Mouse (Mus musculus) right cerebral cortex, postnatal 36 days (tissue): ENCODE measurements around the gene Lax1.
A peak's percentile ranks its signal among the peaks of the same experiment; 100 is the strongest.
"Not testable (repeated sequence)": the region's sequence is repeated elsewhere in the genome, so short reads cannot be mapped to it uniquely, and the experiment has no call there.

Source experiments
- DNase-seq, 2 experiments: peaks; one replicate each; pipeline ENCODE4 v3.0.0; 2022; ENCODE audit warnings: low spot score in 2 of 2, mixed read lengths in 1 of 2

Gene Lax1

DNA sequence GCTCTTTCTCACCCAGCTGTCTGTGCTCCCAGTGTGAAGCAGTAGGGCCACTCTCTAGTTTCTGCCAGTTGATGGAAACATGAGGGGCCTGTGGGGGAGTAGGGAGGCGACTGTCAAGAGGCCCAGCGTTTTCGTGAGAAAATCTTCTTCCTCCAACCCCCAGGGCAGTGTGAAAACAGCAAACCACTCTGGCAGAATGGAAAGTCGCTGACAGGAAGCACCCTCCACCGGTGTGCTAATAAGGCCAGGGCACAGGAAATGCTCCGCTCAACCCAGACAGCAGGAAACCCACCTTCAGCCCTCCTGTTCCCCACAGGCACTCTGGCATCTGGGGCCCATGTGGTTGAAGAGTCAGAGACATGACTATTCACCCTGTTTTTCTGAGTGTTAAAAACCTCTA is at the start of gene Lax1:
Gene Lax1, minus strand, starts transcription at position 212 of the 400 bp plus-strand sequence.
- no peak for DNase-seq

- DNase-seq, result no peak
These were observed 46.8 kb upstream of the Lax1 start for GRCm38 (mm10) chr1:133736664-133737063.

- DNase-seq, result peak; percentile 38 to 58
These were observed 46.2 kb upstream of the Lax1 start for GRCm38 (mm10) chr1:133735995-133736652.

- no peak for DNase-seq
These were observed 42.9 kb upstream of the Lax1 start for GRCm38 (mm10) chr1:133732814-133733213.

- DNase-seq, result no peak
These were observed 38.4 kb upstream of the Lax1 start for GRCm38 (mm10) chr1:133728339-133728738.

GRCm38 (mm10) chr1:133720342-133720741 is 30.4 kb upstream of the Lax1 start:
- no peak for DNase-seq

DNA sequence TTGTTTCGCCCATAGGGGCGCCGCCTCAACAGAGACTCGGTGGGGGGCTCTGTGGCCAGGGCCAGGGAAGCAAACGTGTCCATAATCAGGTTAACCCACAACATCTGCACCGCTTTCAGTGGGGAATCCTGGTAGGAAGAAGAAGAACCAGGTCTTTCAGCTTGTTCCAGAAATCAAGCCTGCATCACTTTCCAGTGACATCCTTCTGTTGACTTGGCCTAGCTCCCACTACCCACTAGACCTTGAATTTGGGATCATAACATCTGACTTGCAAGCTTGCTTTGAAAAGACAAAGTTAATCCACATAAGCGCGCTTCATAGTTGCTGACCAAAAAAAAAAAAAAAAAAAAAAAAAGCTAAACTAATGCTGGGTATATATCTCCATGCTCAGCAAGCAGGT is 28.9 kb upstream of the Lax1 start:
- no peak for DNase-seq

- no peak for DNase-seq
These were observed 28.4 kb upstream of the Lax1 start for GRCm38 (mm10) chr1:133718296-133718695.

DNA sequence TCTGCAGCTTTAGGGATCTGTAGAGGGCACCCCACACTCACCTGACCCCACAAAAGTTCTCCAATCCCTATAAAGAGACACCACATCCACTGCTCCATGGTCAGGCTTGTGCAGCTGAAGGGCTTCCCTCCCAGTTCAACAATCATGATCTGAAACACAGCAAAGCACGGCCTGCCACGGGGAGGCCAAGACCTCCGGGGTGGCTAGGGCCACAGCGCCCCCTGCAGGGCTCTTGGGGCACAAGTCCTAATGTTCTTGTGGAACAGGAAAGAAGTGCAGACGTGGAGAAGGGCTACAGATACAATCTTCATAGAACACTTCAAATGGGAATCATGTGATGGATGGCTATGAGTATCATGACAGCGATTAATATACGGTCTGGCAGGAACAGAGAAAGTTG is 26.6 kb upstream of the Lax1 start:
- no peak for DNase-seq

DNA sequence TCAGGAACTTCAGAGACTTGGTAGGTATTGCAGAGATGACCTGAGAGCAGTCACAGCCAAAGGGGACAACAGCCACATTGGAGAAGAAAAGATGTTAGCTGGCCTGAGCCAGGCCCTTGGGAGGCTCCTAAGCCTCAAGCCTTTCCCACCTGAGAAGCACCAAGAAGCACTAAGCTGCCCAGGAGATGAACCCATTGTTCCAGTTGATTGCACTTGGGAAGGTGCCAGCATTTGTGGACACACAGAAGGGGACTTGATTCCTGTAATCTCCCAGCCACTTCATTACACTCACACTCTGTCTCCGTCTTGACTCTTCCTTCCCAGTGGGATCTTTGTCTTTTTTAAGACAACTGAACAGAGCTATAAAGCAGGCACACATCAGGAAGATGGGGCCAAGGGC is 25.3 kb upstream of the Lax1 start:
- no peak for DNase-seq

GRCm38 (mm10) chr1:133713009-133713370 is 23.1 kb upstream of the Lax1 start:
- no peak for DNase-seq

- peak in 1 of 2 experiments; percentile 23 for DNase-seq
These were observed 22.5 kb upstream of the Lax1 start for GRCm38 (mm10) chr1:133712288-133713008.

GRCm38 (mm10) chr1:133711376-133711775 is 21.5 kb upstream of the Lax1 start:
- no peak for DNase-seq

- no peak for DNase-seq
These were observed 21.0 kb upstream of the Lax1 start for GRCm38 (mm10) chr1:133710895-133711294.

DNA sequence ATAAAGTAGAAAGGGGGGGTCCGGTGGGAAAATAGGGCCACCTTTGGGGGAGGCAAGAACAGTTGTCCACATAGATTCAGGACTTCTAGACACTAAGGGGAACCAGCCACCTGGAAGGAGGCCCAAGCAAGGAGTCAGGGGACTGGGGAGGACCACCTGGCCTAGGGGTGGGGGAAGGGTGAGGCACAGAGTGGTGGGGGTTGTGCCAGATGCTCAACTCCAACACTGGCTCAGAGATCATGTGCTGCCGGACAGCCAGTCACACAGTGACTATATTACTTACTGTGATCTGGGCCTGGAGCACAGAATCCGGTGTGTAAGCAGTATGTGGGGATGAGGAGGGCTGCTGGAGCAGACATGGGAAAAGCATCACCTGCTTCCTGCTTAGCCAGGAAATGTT is 19.4 kb upstream of the Lax1 start:
- no peak for DNase-seq

DNA sequence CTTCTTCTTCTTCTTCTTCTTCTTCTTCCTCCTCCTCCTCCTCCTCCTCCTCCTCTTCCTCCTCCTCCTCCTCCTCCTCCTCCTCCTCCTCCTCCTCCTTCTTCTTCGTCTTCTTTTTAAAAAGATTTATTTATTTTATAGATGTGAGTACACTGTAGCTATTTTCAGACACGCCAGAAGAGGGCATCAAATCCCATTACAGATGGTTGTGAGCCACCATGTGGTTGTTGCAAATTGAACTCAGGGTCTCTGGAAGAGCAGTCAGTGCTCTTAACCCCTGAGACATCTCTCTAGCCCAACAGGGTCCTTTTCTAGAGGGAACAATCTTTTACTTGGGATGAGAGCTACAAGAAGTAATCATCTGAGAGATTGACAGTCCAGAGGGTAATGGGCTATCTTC is 11.9 kb upstream of the Lax1 start:
- DNase-seq, result not testable (repeated sequence)

- DNase-seq, result no peak
These were observed 8.2 kb upstream of the Lax1 start for GRCm38 (mm10) chr1:133697935-133698620.

DNA sequence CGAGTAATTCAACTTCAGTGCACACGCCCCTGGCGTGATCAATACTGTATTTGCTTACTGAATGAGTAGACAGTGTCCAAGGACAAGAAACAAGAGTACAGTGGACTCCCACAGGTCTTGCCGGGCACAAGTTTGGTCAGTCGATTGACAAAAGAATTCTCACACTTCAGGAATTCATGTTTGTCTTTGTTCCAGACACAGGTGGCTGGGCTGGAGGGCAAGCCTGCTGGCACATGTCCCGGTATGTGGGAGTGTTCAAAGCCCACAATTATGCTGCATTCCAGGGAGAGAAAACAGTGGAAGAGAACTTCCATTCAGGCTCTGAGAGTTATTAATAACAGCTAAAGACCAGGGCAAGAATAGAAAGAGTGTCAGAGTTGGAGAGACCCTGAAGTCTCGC is 6.0 kb upstream of the Lax1 start:
- no peak for DNase-seq

DNA sequence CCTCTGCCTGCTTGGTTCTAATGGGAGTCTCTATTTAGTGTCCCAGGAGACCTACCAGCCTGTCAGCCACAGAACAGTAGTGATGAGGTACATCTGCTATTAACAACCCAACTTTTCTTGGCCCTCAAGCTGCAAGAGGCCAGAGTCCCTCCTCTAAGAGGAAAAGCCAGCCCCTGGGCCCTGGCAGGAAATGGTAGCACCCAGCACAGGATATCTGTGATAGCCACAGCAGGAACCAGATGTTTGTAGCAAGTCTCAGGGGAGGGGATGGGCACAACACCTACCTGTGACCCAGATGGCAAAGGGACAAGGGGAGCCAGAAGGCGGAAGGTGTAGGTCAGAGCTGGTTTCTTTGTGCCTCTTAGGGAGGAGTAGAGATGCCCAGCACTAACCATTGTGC is 5.0 kb upstream of the Lax1 start:
- DNase-seq, result no peak

DNA sequence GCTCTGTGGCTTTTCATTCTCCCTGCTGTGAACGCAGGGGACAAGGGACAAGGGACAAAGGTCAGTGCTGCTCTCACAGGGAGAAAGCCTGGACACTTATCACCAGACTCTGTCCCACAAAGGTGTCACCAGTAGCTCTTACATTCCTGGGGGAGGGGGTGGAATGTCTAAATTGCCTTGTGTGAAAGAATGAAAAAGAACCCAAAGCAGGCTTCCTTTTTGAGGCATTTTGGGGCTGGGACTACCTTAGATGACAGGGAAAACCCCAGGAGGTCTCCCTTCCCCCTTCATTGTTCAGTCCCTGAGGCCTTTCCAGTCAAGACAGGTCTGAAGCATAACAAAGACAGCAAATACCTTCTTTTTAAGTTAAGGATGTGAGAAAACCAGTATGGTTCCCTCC is 4.4 kb upstream of the Lax1 start:
- DNase-seq, result no peak

GRCm38 (mm10) chr1:133693536-133694114 is 3.7 kb upstream of the Lax1 start:
- DNase-seq, result no peak

DNA sequence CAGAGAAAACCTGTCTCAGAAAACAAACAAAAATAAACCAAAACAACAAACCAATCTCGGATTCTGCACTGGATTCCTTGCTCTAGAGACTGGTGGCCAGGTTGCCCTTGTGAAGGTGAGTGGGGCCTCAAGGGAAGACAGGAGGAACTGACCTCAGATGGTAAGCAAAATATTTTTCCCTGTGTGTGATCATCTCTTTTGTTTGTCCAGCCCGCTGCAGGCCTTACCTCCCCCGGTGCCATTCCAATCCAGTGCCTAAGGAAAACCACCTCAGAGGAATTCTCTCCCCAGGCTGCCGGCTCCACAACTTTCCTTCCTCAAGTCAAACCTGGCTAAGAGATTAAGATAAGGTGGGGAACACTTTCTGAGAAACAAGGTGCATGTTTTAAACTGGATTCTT is 2.3 kb upstream of the Lax1 start:
- DNase-seq, result no peak

GRCm38 (mm10) chr1:133691046-133691445 is 1.1 kb upstream of the Lax1 start:
- no peak for DNase-seq
